Mouse (Mus musculus) neural tube, embryonic 13.5 days (tissue): ENCODE results near the gene Alpl. TPM values are rescaled to one million over a fixed set of nuclear protein-coding genes. Genes with fewer than 3 reads are reported as not detected.

ENCODE experiments used
- ATAC-seq: fragments of 200-750 bp; cut with Nextera tagmentation; 2 replicates; pipeline ENCODE4 v1.8.0; 2017; ENCODE audit warnings: low read depth, mild to moderate bottlenecking, moderate TSS enrichment, moderate library complexity
- H3K27ac ChIP-seq: fragments of 300-500 bp; sonication (generic); replicated peaks from 2 replicates; pipeline ENCODE4 v1.5.1; 2015; ENCODE audit warnings: moderate library complexity, mild to moderate bottlenecking, inconsistent platforms
- H3K27me3 ChIP-seq: fragments of 300-500 bp; sonication (generic); 2 replicates; pipeline ENCODE4 v1.6.1; 2015; ENCODE audit warnings: mild to moderate bottlenecking, inconsistent platforms
- H3K36me3 ChIP-seq: fragments of 300-500 bp; sonication (generic); 2 replicates; pipeline ENCODE4 v1.6.1; 2015; ENCODE audit warnings: mild to moderate bottlenecking, inconsistent platforms
- H3K4me1 ChIP-seq: fragments of 300-500 bp; sonication (generic); replicated peaks from 2 replicates; pipeline ENCODE4 v1.6.1; 2015; ENCODE audit warnings: inconsistent platforms
- H3K4me2 ChIP-seq: fragments of 300-500 bp; sonication (generic); 2 replicates; pipeline ENCODE4 v1.6.1; 2015; ENCODE audit warnings: inconsistent platforms, mild to moderate bottlenecking, moderate library complexity
- H3K4me3 ChIP-seq: fragments of 300-500 bp; sonication (generic); 2 replicates; pipeline ENCODE4 v1.5.1; 2015; ENCODE audit warnings: mild to moderate bottlenecking, inconsistent platforms
- H3K9ac ChIP-seq: fragments of 300-500 bp; sonication (generic); 2 replicates; pipeline ENCODE4 v1.6.1; 2015; ENCODE audit warnings: moderate library complexity, mild to moderate bottlenecking, inconsistent platforms
- H3K9me3 ChIP-seq: fragments of 300-500 bp; sonication (generic); 2 replicates; pipeline ENCODE4 v1.6.1; 2016; ENCODE audit warnings: inconsistent platforms
- WGBS: fragments of 180-500 bp; shearing (Covaris S2); methylation state at CpG from one replicate; pipeline ENCODE4 v1.1.7; 2015; 5-methylcytosine and 5-hydroxymethylcytosine counted together
- polyA plus RNA-seq: library from polyadenylated mRNA; unstranded; fragments of >200 nt; fragmentation: Nextera tagmentation; extraction: Ambion mirVana; gene quantifications from 2 replicates; pipeline ENCODE4 v1.2.1, GENCODE M21; 2015

Gene Alpl
- polyA plus RNA-seq, result 7.1 and 7.7 TPM in 2 replicates

GRCm38 (mm10) chr4:137795611-137796557 lies at the start of gene Alpl:
Gene Alpl, minus strand, starts transcription at chr4:137796384.
- H3K4me1 ChIP-seq, result peaks cover 30% of the 10 kb centered on the region
- H3K27me3 ChIP-seq, result peaks cover 37% of the 10 kb centered on the region
- WGBS, result under 1% methylated on average over 78 of the region's 78 CpGs
- H3K9me3 ChIP-seq, result no peaks in the 10 kb centered on the region
- H3K4me2 ChIP-seq, result peak within 1 kb of the TSS; percentile 81
- peak within 1 kb of the TSS; percentile 60 for H3K9ac ChIP-seq
- no peaks in the 10 kb centered on the region for H3K36me3 ChIP-seq
- 0 out of 2 replicates have a peak within 1 kb of the TSS, but pooled peaks have one; percentile 18 for H3K27ac ChIP-seq
- ATAC-seq, result peak; percentile 71
- peak within 1 kb of the TSS; percentile 42 for H3K4me3 ChIP-seq

GRCm38 (mm10) chr4:137844656-137845055 lies 48.5 kb upstream of the Alpl start:
- Histone ChIP-seq H3K4me1 (no peaks in the 10 kb centered on the region), H3K4me3 (no peak overlapping the region), H3K9me3 (peaks cover 4% of the 10 kb centered on the region; the same call in 1 of the 2 replicates), H3K9ac (no peak overlapping the region), H3K27ac (no peak overlapping the region), H3K36me3 (no peaks in the 10 kb centered on the region), H3K27me3 (no peaks in the 10 kb centered on the region), H3K4me2 (no peak overlapping the region)
- WGBS, result 20% methylated on average over 11 of the region's 11 CpGs
- ATAC-seq, result peak; percentile 53; the same call in 1 of the 2 replicates

- H3K36me3 ChIP-seq, result no peaks in the 10 kb centered on the region
- H3K4me3 ChIP-seq, result no peak overlapping the region
- H3K4me1 ChIP-seq, result peaks cover 5% of the 10 kb centered on the region
- ATAC-seq, result no peak
- no peaks in the 10 kb centered on the region for H3K9me3 ChIP-seq
- H3K4me2 ChIP-seq, result no peak overlapping the region
- 83% methylated on average over 5 of the region's 5 CpGs for WGBS
- peaks cover 3% of the 10 kb centered on the region; the same call in 1 of the 2 replicates for H3K27me3 ChIP-seq
- H3K27ac ChIP-seq, result no peak overlapping the region
- H3K9ac ChIP-seq, result no peak overlapping the region
These were observed 43.3 kb upstream of the Alpl start for GRCm38 (mm10) chr4:137839452-137839851.

GRCm38 (mm10) chr4:137838791-137839190 lies 42.6 kb upstream of the Alpl start:
- Histone ChIP-seq H3K27ac (no peak overlapping the region), H3K4me2 (no peak overlapping the region), H3K27me3 (peaks cover 3% of the 10 kb centered on the region; the same call in 1 of the 2 replicates), H3K36me3 (no peaks in the 10 kb centered on the region), H3K9ac (no peak overlapping the region), H3K4me1 (peaks cover 5% of the 10 kb centered on the region), H3K9me3 (no peaks in the 10 kb centered on the region), H3K4me3 (no peak overlapping the region)
- no peak for ATAC-seq
- 85% methylated on average over 2 of the region's 2 CpGs for WGBS

- Histone ChIP-seq H3K4me1 (peaks cover 5% of the 10 kb centered on the region), H3K9me3 (no peaks in the 10 kb centered on the region), H3K9ac (no peak overlapping the region), H3K4me2 (no peak overlapping the region), H3K36me3 (no peaks in the 10 kb centered on the region), H3K27ac (no peak overlapping the region), H3K27me3 (peaks cover 3% of the 10 kb centered on the region; the same call in 1 of the 2 replicates), H3K4me3 (no peak overlapping the region)
- no peak for ATAC-seq
- 85% methylated on average over 8 of the region's 8 CpGs for WGBS
These were observed 41.6 kb upstream of the Alpl start for GRCm38 (mm10) chr4:137837792-137838191.

GRCm38 (mm10) chr4:137836741-137837140 lies 40.6 kb upstream of the Alpl start:
- H3K27ac ChIP-seq, result no peak overlapping the region
- no peak overlapping the region for H3K4me2 ChIP-seq
- H3K4me1 ChIP-seq, result peaks cover 5% of the 10 kb centered on the region
- no peaks in the 10 kb centered on the region for H3K9me3 ChIP-seq
- WGBS, result 88% methylated on average over 5 of the region's 5 CpGs
- H3K9ac ChIP-seq, result no peak overlapping the region
- no peaks in the 10 kb centered on the region for H3K36me3 ChIP-seq
- peaks cover 3% of the 10 kb centered on the region; the same call in 1 of the 2 replicates for H3K27me3 ChIP-seq
- ATAC-seq, result no peak
- no peak overlapping the region for H3K4me3 ChIP-seq

- Histone ChIP-seq H3K27ac (no peak overlapping the region), H3K4me2 (peak overlapping the region; percentile 39), H3K9me3 (no peaks in the 10 kb centered on the region), H3K9ac (no peak overlapping the region), H3K4me3 (no peak overlapping the region), H3K27me3 (peaks cover 3% of the 10 kb centered on the region; the same call in 1 of the 2 replicates), H3K4me1 (peaks cover 5% of the 10 kb centered on the region), H3K36me3 (no peaks in the 10 kb centered on the region)
- WGBS, result 13% methylated on average over 14 of the region's 14 CpGs
- peak; percentile 97 for ATAC-seq
These were observed 39.6 kb upstream of the Alpl start for GRCm38 (mm10) chr4:137835624-137836337.

GRCm38 (mm10) chr4:137831598-137831997 lies 35.4 kb upstream of the Alpl start:
- Histone ChIP-seq H3K9me3 (no peaks in the 10 kb centered on the region), H3K27me3 (peaks cover 6% of the 10 kb centered on the region; the same call in 1 of the 2 replicates), H3K4me2 (no peak overlapping the region), H3K9ac (no peak overlapping the region), H3K27ac (no peak overlapping the region), H3K4me1 (peaks cover 5% of the 10 kb centered on the region), H3K36me3 (no peaks in the 10 kb centered on the region), H3K4me3 (no peak overlapping the region)
- WGBS, result 85% methylated on average over 11 of the region's 11 CpGs
- no peak for ATAC-seq

GRCm38 (mm10) chr4:137830380-137830779 lies 34.2 kb upstream of the Alpl start:
- H3K4me3 ChIP-seq, result no peak overlapping the region
- no peak overlapping the region for H3K9ac ChIP-seq
- H3K36me3 ChIP-seq, result no peaks in the 10 kb centered on the region
- 12% methylated on average over 6 of the region's 6 CpGs for WGBS
- no peaks in the 10 kb centered on the region for H3K9me3 ChIP-seq
- H3K27me3 ChIP-seq, result peaks cover 6% of the 10 kb centered on the region; the same call in 1 of the 2 replicates
- H3K4me1 ChIP-seq, result no peaks in the 10 kb centered on the region
- no peak for ATAC-seq
- H3K4me2 ChIP-seq, result no peak overlapping the region
- H3K27ac ChIP-seq, result no peak overlapping the region

- no peaks in the 10 kb centered on the region for H3K36me3 ChIP-seq
- ATAC-seq, result no peak
- H3K27me3 ChIP-seq, result peaks cover 3% of the 10 kb centered on the region; the same call in 1 of the 2 replicates
- WGBS, result 85% methylated on average over 2 of the region's 2 CpGs
- no peak overlapping the region for H3K9ac ChIP-seq
- H3K4me1 ChIP-seq, result no peaks in the 10 kb centered on the region
- no peak overlapping the region for H3K4me2 ChIP-seq
- H3K4me3 ChIP-seq, result no peak overlapping the region
- no peaks in the 10 kb centered on the region for H3K9me3 ChIP-seq
- no peak overlapping the region for H3K27ac ChIP-seq
These were observed 28.7 kb upstream of the Alpl start for GRCm38 (mm10) chr4:137824881-137825280.

- H3K36me3 ChIP-seq, result no peaks in the 10 kb centered on the region
- no peaks in the 10 kb centered on the region for H3K9me3 ChIP-seq
- H3K4me2 ChIP-seq, result no peak overlapping the region
- H3K9ac ChIP-seq, result no peak overlapping the region
- no peak overlapping the region for H3K4me3 ChIP-seq
- ATAC-seq, result no peak
- no peak overlapping the region for H3K27ac ChIP-seq
- 0 out of 2 replicates have a peak, but pooled peaks cover 4% of the 10 kb centered on the region for H3K4me1 ChIP-seq
- 88% methylated on average over 3 of the region's 3 CpGs for WGBS
- no peaks in the 10 kb centered on the region for H3K27me3 ChIP-seq
These were observed 27.4 kb upstream of the Alpl start for GRCm38 (mm10) chr4:137823542-137823941.

- Histone ChIP-seq H3K4me3 (no peak overlapping the region), H3K9me3 (no peaks in the 10 kb centered on the region), H3K27me3 (no peaks in the 10 kb centered on the region), H3K36me3 (no peaks in the 10 kb centered on the region), H3K4me2 (no peak overlapping the region), H3K4me1 (0 out of 2 replicates have a peak, but pooled peaks cover 4% of the 10 kb centered on the region), H3K9ac (no peak overlapping the region), H3K27ac (no peak overlapping the region)
- no peak for ATAC-seq
- 89% methylated on average over 5 of the region's 5 CpGs for WGBS
These were observed 26.4 kb upstream of the Alpl start for GRCm38 (mm10) chr4:137822537-137822936.
